Mouse (Mus musculus) lung, adult 2 months (tissue): Measurements from ENCODE around the gene Gm20696.

Source experiments
- CTCF ChIP-seq: fragments of 200-500 bp; IDR thresholded peaks from 2 replicates; pipeline ENCODE4 v1.5.1; 2011; ENCODE audit warnings: mild to moderate bottlenecking, low read length, control low read depth; ENCODE audit not compliant: insufficient read depth
- POLR2A ChIP-seq: fragments of 200-500 bp; IDR thresholded peaks from 2 replicates; pipeline ENCODE4 v1.6.1; 2011; ENCODE audit warnings: low read depth, mild to moderate bottlenecking, control low read depth, low read length, borderline replicate concordance; ENCODE audit errors: extremely low read depth

DNA sequence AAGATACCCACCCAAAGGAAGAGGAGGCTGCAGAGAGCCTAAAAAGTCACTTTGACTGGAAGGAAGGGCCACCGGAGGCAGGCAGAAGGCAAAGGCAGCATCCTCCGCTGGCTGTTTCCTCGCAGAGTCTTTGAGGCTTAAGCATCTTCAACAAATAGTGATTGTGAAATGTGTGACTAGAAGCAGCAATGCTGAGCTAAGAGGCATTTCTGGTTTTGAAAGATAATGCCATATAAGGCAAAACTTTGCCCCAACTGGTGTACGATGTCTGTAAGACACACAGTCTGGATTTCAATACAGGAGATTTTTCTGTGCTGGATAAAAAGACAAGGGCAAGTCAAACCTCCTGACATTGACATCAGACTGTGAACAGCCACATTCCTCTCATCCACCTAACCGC, 195.7 kb downstream of the Gm20696 start:
- TF ChIP-seq CTCF (no peak), POLR2A (no peak)
